Mouse (Mus musculus) lung, postnatal 4 days (tissue): Measurements from ENCODE around the gene Arih2.
"Not testable (repeated sequence)": the region's sequence is repeated elsewhere in the genome, so short reads cannot be mapped to it uniquely, and the experiment has no call there.

ENCODE experiments used
- DNase-seq, 2 experiments: peaks; one replicate each; pipeline ENCODE4 v3.0.0; 2021

Gene Arih2

DNA sequence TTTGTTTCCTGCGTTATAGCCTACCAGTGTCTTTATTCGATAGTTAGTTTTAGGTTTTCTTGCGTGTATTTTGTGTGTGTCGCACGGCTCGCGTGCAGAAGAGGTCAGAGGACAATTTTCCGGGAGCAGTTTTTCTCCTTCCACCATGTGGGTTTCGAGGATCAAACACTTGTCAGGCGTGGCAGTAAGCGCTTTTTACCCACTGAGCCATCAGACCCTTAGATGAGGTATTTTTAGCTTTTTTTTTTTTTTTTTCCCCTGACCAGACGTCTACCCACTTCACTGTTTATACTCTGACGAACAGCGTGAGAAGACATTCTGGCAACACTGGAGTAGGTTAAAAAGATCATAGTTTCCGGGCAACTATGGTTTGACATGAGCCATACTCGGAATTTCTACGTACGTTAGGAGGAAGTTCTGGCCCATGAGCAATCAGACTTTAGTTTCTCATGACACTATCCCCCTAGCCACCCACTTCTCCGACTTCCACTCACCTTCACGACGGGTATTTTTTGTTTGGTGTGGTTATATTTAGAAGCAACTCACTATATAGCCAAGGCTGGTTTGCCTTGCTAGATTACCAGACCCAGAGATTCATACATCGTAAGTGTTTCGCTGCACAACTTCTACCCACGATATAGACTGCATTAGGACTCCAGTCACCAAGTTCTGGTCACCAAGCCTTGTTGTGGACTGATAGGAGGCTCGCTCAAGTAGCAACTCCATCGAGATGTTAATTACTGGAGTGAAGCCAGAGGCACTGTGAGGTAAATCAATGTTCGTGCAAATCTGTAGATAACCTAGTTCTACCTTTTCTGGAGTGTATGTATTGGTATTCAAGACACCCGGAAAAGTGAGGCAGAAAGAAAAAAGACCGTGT is 615 bp upstream of the Arih2 start:
- no peak for DNase-seq

DNA sequence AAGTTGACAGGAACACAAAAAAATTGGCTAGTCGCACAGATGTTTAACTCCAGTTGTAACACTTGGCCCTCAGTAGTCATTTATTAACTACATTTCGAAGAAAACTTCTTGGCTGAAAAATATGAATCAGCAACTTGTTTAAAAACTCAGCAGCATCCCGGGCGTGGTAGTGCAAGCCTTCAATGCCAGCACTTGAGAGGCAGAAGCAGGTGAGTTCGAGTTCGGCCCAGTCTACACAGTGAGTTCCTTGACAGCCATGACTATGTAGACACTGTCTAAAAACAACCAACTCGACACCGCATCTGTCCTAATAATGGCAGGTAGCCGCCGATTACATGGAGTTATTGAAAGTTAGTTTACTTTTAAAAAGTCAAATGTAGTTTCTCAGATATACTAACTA is 1.0 kb downstream of the Arih2 start:
- peak; percentile 13 to 26 for DNase-seq

DNA sequence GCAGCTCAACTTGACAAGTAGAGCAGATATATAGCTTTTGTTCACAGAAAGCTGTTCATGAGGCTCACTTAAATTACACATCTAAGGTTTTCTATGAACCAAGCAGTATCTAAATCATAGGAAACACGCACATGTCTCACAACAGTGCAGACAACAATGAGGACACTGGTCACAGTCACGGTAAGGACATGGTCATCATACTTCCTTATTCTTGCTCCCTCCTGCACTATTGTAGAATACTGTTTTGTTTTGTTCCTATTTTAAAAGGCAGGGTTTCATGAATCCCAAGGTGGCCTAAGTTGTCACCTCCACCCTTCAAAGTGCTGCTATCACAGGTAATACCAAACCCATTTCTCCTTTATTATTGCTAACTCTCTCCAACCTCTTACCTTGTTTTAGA is 9.4 kb downstream of the Arih2 start:
- DNase-seq = no peak

DNA sequence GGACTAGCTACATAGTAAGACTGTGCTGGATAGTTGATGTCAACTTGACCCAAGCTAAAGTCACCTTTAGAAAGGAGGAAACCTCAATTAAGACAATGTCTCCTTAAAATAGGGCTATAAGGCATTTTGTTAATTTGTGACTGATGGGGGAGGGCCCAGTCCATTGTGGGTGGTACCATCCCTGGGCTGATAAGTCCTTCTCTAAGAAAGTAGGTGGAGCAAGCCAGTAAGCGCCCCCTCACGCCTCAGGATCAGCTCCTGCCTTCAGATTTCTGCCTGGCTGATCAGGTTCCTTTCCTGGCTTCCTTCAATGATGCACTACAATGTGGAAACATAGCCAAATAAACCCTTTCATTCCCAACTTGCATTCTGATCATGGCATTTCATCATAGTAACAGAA is 13.8 kb downstream of the Arih2 start:
- no peak for DNase-seq

DNA sequence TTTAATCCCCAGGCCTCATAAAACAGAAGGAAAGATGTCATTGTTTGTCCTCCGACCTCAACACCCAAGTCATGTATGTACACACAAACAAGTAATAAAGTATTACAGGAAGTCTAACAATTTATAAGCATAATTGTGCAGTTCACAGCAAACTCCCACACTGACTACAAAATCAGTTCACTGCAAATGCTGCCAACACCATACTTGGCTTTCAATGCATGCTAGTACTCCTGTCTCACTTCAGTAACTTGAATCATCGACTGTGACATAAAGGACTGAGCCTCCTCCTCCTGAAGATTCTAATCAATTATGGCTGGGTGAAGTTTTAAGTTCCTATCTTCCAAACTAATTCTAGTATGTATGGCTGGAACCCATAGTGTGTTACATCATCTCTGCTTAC is 15.3 kb downstream of the Arih2 start:
- DNase-seq = no peak

DNA sequence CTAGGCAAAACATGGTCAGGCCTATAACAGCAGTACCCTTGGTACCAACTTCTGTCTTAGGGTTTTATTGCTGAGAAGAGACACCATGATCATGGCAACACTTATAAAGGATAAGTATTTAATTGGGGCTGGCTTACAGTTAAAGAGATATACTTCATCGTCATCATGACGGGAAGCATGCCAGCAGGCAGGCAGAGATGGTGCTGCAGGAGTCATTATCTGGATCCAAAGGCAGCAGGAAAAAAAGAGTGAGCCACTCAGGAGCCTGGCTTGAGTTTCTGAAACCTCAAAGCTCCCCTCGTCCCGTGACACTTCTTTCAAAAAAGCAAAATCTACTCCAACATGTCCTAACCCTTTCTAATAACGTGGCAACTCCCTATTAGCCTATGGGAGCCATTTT is 16.8 kb downstream of the Arih2 start:
- no peak for DNase-seq

DNA sequence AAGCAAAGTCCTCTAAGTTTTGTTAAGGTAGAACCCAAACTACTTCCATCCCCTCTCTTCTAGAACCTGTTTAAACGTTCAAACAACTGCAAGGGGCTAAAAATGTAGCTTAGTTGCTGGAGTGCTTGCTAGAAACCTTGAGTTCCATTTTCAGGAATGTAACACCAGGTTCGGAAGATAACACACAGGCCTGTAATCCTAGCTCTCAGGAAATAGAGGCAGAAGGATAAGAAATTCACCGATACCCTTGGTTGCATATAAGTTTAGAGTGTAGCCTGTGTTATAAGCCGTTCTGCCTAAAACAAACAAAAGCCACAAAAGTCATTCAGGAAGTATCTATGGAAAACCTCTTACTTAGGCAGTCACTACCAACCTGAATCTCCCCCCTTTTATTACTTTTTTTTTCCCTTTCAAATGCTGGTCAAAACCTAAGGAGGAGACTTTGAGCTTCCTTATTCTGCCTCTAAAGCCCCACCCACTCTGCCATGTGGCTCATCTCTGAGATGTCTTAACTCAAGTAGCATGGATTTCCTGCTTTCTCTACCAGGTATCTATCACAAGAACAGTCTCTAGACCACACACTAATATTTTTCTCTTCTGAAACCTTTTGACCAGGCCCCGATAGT is 17.4 kb downstream of the Arih2 start:
- DNase-seq = no peak

DNA sequence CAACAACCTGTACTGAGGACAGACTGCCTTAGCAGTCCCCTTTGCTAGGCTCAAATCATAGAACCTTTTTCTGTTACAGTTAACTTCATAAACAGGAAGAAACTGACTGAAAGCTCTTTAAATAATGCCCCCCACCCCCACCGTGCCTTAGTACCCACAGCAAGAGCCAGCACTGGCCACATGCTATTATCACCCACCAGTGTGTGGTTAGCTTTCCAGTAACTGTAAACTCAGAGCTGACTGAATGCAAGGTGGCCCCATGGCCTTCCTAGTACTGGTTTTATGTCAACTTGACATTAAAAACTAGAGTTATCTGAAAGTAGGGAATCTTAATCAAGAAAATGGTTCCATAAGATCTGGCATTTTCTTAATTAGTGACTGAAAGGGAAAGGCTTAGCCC is 18.5 kb downstream of the Arih2 start:
- DNase-seq = no peak

DNA sequence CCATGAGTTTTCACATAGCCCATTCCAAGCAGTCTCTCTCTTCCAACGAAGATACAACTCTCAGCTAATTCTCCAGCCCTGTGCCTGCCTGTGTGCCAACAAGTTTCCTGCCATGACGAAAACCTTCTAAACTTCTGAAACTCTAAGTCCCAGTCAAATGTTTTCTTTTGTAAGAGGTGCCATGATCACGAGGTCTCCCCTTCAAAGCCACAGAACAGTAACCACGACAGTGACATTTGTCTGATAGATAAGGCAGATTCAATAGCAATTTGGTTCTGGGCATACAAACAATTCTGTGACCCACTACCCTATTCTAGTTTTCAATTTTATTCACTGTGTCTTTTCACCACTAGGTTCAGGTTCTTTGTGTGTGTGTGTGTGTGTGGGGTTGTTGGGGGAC is 21.0 kb downstream of the Arih2 start:
- DNase-seq = no peak

DNA sequence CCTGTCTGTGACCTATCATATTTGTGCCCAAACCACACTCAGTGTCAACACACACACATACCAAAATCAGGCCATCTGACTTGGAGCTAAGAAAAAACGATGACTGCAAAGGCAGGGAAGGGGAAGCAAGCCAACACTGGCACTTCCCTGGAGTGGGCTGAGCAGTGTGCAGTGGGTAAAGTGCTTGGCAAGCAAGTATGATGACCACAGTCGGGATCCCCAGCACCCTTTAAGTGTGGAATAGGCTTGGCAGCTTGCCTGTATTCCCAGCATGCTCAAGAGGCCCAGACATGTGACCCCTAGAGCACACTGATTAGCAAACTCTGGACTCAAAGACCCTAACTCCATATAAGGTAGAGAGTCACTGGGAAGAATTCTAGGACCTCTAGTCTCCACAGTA is 22.7 kb downstream of the Arih2 start:
- peak; percentile 58 to 77 for DNase-seq

DNA sequence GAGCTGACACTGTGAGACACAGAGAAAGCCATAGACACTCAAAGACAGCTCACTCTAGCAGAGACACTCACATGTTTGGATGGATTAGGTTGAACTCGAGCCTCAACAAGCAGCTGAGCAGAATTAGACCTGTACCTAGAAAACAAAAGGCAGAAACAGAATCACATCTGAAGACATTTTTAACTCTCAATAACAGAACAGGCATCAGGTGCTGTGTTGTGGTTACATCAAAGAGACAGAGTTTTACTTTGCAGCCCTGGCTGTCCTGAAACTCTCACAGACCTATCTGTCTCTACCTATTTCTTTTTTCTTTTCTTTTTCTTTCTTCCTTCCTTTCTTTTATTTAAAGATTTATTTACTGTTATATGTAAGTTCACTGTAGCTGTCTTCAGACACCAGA is 31.9 kb downstream of the Arih2 start:
- DNase-seq = no peak

DNA sequence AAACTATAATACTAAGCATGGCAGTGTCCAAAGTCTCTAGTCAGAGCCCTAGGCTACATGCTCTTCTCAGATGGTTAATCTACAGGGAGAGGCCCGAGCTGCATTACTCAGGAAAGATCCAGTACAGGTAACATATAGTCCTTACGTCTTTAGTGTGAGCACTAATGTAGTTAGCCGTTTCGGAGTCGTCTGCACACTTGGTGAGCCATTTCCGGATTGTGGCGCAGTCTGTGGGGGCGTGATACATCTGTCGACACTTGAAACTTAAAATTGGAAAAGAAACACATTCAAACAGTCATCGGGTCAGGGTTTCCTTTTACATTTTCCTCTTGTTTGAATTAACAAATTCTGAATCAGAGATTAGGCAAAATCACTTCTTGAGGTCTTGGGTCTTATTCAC is 37.7 kb downstream of the Arih2 start:
- DNase-seq = no peak

DNA sequence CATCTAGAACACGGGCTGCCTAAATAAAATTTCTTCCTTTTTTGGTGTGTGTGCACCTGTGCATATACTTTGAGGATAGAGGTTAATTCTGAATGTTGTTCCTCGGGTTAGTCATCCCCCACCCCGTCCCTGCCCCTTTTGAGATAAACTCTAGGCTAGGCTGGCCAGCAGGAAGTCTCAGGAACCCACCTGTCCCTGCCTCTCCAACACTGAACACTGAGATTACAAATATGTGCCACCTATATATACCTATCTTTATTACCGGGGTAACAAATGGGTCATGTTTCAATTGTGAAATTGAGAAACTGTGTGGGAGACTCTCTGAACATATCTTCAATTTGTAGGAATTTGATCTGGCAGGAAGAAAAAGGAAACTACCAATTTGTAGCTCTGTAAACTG is 40.3 kb downstream of the Arih2 start:
- DNase-seq = no peak

DNA sequence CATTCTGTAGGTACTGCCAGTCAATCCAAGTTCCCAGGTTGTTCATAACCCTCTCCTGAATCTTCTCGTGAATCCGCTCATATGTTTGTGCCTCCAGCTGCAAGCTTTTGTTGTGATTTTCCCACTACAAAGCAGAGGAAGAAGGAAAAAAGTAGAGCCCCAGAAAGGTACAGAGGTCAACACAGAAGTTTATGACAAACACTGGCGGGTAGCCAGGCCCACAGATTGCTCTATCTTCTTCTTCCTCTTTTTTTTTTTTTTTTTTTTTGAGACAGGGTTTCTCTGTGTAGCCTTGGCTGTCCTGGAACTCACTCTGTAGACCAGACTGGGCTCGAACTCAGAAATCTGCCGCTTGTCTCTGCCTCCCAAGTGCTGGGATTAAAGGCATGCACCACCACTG is 41.3 kb downstream of the Arih2 start:
- DNase-seq = not testable (repeated sequence)

DNA sequence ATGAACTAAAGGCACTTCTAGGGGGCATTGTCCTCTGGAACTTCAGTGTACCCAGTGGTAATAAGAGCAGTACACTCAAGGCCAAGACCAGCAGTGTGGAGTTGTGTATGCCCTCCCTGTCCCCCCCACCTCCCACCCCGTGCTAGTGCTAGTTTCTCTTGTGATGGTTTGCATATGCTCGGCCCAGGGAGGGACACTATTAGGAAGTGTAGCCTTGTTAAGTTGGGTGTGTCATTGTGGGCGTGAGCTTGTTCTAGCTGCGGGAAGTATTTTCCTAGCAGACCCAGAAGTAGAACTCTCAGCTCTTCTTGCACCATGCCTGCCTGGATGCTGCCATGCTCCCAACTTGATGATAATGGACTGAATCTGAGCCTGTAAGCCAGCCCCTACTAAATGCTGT is 47.2 kb downstream of the Arih2 start:
- no peak for DNase-seq

DNA sequence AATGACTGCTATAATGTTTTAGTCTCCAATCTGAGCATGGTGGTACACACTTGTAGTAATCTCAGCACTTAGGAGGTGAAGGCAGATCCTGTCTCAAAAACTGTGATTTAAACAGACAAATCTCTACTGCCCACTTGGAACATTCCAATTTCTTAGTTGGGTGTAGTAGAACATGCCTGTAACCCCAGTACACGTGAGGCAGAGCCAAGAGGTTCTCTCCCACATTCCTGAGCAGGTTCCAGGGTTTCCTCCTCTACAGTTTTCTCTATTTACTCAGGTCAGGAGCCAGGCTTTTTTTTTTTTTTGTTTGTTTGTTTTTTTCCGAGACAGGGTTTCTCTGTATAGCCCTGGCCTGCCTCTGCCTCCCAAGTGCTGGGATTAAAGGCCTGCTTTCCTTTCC is 49.2 kb downstream of the Arih2 start:
- DNase-seq = no peak

DNA sequence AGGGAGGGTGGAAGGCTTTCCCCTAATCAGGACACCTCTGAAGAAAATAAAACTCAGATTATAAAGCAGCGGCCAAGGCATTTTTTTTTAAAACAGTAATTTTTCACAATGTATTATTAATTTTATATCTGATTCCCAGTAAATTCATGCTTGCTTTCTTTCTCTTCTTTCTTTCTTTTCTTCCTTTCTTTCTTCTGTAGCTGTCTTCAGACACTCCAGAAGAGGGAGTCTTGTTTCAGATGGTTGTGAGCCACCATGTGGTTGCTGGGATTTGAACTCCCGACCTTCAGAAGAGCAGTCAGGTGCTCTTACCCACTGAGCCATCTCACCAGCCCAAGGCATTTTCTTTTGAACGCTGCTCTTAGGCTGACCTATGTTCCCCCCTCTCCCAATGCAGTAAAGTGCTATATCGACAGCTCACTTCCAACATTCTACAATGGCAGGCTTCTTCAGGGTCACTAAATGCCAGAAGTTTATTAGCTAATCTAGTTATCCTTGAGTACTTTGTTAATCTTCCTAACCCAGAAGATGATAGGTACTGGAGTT is 50.1 kb downstream of the Arih2 start:
- DNase-seq = no peak

DNA sequence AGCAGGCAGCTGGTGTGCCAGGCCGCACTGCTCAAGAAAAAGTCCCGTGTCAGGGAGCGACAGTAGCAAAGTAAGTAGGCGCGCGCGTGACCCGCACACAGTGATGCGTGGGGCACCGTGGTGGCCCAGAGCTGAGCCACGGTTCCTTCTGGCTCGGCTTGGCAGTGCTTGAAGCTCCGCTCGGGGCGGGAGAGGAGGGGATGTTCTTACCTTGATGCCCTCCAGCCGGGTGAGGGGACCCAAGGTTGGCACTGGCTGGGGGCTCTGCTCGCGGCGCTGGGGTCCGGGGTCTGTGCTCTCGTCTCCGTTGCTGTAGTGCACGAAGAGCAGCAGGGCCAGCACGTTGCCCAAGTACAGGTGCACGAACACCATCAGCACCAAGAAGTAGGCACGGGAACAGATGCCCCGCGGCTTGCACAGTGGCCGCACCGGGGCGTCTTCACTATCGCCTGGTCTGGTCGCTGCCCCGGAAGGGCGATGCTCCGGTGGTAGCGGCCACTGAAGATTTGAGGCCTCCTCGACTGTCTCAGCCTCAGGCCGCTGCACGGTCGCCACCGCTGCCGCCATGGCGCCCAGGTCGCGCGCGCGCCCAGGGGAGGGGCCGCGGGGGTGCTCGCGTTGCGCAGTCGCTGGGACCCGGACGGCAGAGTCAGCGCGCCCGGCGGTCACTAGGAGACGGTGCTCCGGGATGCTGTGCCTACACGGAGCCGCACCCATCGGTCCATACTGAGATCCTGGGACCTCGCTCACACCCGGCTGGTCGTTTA is 52.0 kb downstream of the Arih2 start, which contains the start of gene P4htm:
Gene P4htm, minus strand, starts transcription at position 670 of the 767 bp plus-strand sequence.
- peak; percentile 71 to 77 for DNase-seq

DNA sequence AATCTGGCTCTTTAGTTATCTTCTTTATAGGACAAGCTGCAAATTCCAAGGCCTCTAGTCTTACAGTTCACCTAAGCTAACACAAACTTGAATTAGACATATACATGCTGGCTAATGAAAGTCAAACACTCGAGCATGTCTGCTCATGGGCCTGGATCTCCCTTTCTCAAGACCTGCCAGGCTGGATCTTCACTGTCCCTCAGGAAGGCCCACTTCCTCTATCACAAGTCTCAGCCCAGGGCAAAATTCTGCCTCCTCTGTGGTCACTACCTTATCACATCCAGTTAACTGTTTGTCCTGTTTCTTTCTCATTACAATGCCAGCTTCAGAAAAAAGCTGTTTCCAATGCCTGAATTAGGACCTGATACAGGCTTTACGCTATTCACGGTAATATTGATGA is 54.8 kb downstream of the Arih2 start:
- no peak for DNase-seq

DNA sequence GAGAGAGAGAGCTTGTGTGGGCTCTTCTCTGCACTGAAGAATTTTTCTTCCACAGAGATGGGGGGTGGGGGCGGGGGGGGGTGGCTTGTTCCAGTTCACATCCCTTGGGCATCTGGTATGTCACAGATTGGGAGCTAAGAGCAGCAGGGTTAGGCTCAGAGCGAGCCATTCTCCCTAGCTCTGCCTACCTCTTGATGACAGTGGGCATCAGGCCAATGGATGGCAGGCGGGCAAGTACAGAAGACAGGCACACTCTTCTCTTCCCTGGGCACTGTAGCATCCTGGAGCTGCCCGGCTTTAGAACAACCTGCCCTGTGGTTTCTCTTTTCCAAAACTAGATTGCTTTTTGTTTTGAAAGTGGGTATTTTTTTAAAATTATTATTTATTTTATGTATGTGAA is 57.7 kb downstream of the Arih2 start:
- DNase-seq = no peak

DNA sequence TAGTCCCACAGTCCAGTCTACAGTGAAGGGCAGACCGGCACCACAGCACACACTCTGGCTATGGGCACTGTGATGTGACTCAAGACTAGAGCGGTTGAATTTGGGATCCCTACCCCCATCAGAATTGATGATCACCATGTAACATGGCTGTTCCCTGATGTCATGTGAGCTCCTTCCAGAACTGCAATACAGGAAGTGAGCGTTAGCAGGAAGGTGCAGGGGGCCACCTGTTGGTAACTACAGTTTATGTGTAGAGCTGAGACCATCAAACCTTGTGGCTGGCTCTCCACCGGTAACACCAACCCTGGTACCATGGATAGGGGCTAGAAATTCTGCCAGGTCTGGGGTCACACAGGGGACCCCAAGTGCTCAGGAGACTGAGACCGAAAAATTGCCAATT is 60.0 kb downstream of the Arih2 start:
- no peak for DNase-seq

DNA sequence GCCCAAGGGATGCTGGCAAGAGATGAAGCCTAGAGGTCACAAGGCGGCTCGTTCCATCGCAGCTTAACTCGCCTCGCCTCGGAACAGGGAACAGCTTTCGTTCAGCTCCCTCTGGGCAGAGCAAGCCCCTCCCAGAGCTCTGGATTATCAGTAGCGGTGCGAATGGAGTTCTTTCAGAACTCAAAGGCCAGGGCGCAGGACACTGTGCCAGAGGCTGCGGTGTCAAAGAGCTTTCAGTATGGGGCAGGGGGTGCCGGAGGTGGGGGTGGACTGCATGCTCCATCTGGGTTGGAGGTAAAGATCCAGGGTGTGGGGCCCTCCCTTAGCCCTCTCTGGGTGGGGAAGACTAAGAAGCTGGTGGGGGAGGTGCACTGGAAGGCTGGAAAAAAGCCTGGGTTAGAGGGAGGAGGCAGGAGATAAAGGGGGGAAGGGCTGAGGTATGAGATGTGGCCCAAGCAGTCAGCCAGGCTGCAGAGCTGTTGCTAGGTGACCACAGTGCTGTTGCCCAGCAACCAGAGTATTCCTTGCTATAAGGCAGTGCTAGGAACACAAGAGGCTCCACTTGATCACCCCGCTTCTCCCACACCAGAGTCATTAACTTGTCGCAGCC is 61.5 kb downstream of the Arih2 start:
- peak; percentile 51 to 75 for DNase-seq

DNA sequence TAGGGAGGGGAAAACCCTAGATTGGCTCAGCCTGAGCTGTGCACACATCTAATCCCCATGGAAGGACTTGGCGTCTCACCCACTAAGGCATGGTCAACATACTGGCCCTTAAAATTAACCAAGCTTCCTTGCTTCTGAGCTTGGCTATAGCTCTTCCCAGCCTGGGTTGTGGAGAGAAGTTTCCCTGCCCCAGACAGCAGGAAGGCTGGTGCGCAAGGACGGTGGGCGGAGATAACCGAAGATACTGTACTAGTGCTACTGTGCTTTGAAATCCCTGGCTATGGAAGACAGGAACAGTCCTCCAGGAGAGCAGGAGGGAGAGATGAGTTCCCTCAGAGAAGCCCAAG is 69.9 kb downstream of the Arih2 start:
- DNase-seq = no peak
